Mouse (Mus musculus): ENCODE measurements around the gene Gm2174.

Gm2174 gene

DNA sequence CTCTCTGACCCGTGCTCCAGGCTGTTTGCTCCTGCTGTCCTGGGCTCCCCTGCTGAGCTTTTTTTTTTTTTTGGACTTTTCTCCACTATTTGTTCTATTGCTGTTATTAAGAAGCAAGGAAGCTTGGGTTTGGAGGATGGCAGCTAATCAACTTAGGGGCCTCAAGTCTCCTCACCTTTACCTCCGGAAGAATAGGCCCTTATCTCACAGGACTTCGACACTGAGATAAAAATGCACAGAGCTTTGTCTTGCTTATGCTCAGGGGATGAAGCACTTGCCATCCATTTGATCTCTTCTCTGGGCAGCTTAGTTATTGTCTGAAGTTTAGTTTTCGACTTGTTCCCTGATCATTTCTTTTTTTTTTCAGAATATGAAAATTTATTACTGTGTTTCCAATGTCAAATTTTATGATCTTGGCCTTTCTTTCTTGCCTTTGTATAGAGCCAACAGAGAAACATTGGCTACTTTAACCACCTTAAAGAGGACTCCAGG, at the start of gene Gm2174:
Gm2174 (plus strand) TSS at position 442 of the 492 bp plus-strand sequence.
- DNase-seq (ENCODE audit: low read depth, low spot score), result no peak

DNA sequence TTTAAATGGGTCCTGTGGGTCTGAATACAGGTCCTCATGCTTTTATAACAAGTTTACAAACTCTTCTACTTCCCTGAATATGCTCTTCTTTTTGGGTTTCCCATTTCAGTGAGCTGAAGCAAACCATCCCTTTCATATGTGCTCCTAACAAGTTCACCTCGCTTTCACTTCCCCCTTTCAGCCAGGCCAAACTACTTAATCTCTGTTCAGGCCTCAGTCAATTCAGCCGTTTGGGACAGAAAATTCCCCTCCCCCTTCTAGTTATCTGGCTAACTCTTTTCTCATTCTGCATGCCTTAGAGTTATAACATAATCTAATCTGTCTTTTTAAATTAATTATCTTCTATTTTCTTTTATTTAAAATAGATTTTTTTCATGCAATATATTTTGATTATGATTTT, 43.1 kb upstream of the Gm2174 start:
- no peak for DNase-seq (ENCODE audit: low read depth, low spot score)

DNA sequence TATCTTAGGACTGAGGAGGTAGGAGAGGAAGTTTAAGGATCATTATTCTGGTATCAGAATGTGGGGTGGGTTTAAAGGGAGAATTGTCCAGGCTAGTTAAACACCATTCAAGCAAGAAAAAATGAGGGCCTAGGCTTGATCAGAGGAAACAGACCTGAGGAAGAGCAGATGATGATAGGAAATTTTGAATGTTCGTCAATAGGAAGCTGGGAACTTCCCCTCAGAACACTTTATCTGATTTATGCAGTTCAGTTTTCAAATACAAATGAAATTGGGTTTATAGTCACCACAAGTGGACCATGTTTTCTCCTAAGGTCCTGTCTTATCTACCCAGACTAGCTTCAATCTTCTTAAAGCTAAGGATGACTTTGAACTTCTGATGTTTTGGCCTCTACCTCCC, 42.3 kb upstream of the Gm2174 start:
- DNase-seq (ENCODE audit: low read depth, low spot score), result no peak

DNA sequence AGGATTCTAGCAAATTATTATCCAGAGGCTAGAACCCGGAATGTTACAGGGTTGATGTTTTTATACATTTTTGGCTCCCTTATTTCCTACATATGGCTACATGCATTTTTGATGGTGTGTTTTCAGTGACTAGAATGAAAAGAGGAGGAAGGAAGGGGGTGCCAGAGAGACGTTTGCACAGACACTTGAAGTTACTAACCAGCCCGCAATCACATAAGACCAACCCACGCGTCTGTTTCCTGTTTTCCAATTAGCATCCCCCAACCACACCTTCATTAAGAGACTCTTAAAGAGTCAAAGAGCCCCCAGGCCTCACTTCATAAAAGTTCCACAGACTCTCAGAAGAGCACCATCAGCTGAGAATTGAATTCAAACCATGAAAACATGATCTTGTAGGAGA, 41.6 kb upstream of the Gm2174 start:
- DNase-seq (ENCODE audit: low read depth, low spot score), result no peak

DNA sequence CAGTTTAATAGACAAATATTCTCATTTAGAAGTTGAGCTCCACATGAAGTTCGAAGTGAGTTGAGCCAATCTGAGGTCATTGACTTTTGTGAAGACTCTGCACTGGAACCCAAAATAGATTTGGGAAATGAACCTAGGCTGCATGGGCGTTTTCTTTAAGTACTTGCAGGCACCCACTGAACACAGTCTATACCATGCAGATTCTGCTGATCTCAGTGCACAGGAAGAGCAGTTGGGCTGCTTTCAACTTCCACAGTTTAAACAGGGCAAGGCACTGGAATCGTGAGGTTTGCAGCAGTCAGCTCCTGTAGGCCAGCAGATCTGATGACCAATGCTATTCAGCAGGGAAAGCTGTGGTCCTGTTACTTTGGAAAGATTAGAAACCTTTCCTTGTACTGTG, 31.5 kb upstream of the Gm2174 start:
- DNase-seq (ENCODE audit: low read depth, low spot score), result no peak

DNA sequence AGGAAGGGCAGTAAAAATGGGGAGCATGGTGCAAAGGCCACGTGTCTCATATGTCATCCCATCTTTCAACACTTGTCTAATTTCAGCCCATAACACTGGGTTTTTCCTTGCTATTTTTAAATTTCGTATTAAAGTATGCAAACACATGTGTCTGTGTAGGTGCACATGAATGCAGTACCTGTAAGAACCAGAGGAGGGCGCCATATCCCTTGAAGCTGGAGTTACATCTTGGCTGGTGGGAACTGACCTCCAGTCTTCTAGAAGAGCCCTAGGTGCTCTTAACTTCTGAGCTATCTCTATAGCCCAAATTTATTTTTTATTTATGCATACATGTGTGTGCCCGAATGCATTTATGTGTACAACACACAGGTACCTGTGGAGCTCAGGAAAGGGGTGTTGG, 30.2 kb upstream of the Gm2174 start:
- no peak for DNase-seq (ENCODE audit: low read depth, low spot score)

DNA sequence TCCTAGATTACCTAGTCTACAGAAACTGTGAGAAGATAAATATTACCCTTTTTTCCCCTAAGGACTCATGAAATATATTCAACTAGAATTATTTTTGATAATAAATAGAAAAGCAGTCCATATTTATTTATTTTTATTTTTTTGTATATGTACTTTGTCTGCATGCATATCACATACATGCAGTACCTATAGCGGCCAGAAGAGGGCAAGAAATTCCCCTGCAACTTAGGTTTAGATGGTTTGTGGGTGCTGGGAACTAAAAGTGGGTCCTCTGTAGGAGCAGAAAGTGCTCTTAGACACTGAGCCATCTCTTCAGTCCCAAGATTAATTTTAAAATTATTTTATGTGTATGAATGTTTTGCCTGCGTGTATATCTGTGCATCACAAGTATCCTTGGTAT, 17.2 kb upstream of the Gm2174 start:
- DNase-seq (ENCODE audit: low read depth, low spot score), result no peak

DNA sequence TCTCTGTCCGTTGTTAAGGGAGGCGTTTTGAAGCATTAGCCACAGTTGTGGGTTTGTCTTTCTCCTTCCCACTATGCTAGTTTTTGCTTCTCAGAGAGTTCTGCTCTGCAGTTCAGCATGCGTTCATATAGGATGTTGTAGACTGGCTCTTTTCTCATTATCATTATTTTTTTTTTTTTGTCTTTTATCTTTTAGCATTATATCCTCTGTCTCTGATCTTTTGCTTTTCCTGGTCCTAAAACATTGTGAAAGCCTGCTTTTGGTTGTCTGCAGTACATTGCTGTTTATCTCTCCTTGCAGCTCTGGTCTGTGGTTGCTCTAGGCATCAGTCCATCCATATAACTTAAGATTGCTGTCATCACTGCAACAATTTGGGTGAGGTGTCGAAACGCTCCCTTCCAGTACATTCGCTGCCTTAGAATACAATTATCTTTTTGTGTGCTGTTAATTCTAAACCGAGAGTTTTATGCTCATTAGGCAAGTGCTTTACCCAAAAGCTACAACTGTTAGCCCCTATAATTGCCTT, 11.9 kb upstream of the Gm2174 start:
- DNase-seq (ENCODE audit: low read depth, low spot score), result no peak

DNA sequence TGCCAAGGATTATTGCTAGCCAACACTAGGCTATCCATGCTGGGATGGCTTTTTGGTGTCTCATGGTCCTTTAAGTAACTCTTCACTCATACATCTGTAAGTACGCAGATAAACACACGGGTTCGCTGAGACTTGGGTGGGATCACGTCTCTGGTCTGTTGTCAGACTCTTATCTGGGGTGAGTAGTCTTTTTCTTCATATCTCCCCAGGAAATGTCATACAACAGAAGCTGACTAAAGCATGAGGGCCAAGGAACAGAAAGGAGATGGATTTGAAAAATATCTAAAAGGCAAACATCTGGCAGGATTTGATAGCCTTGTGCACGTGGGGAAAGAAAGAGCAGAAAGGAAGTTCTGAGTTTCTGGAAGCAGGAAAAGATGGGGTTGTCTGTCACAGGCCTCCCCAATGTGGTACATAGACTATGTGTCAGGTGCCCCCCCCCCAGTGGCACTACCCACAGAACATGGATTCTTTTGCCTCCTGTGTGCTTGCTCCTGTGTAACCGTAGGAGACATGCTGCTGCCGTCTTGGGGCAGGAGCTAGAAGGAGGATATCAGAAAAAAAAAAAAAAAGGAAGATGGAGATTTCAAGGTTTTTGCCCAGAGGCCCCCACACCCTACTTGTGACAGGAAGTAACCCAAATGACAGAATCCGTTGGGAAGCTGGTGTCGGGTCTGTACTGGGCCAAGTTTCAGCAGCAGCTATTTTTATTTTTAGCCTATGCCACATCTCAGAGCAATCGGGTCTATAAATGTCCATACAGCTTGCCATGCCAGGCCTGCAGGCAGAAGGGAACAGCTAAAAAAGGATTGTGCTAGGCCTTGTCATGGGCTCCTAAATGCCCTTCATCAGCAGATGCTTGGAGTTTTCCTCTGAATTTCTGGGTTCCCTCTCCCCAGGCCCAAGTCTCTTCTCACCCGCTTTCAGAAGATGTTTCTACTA, 1.0 kb upstream of the Gm2174 start:
- no peak for DNase-seq (ENCODE audit: low read depth, low spot score)

DNA sequence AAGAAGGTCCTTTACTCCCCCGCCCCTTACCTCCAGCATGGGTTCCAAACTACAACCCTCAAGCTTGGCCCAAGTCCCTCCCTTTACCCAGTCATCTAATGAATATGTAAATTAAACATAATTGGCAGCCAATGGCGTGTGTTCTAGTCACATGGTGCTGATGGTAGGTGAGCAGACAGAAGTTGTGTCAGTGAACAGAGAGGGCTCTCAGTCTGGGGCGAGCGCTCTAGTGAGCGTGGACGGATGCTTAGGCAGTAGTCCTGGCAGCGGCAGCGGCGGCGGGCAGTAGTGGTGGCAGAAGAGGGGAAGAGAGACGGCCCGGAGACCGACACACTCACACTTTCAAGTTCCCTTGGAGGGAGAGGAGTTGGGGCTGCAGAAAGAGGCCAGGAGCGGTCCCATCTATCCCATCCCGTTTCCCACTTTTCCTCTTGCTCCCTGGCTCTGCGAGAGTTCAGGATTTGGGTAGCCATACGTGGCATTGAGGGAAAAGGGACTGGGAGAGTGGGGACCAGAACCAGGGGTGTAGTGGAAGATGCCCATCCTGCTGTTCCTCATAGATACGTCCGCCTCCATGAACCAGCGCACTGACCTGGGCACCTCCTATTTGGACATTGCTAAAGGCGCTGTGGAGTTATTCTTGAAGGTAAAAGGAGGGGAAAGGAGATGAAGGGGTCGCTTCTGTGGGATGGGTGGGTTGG, 7.1 kb downstream of the Gm2174 start, which contains the start of gene Ints6l:
Ints6l (plus strand) TSS at position 187 of the 701 bp plus-strand sequence.
- peak; percentile 44 for DNase-seq (ENCODE audit: low read depth, low spot score)

DNA sequence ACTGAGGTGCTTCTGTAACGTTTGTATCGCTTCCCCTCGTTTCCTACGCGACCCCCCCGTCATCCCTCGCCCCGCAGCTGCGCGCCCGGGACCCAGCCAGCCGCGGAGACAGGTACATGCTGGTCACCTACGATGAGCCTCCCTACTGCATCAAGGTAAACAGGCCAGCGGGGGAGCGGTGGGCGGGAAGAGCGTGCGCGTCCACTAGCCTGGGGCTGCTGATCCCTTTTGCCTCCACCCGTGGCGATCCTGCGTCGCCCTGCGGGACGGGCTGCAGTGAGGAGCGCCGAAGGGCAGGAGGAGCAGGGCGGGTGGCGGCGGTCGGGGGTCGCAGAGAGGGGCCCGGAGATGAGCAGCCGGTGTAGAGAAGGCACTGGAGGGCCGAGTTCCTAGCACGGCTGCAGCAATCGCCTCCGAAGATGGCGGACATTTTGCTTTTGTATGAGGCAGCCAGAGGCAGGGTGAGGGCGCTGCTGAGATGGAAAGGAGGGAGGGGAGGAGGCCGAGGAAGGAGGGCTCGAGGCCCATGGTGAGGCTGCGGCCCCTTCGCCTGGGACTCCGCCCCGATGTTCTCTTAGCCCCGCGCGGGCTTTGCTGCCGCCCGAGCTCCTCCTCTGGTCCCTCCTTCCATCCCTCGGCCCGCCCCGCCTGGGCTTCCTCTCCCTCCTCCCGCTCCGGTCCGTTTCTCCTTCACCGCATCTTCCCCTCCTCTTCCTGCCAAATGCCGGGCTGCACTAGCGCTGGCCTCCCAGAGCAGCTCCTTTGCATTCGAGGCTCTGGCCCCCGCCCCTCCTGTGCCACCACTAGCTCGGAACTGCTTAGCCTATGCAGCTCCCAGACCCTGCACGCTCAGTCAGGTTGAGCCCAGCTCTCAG, 7.8 kb downstream of the Gm2174 start:
- peak; percentile 61 for DNase-seq (ENCODE audit: low read depth, low spot score)

DNA sequence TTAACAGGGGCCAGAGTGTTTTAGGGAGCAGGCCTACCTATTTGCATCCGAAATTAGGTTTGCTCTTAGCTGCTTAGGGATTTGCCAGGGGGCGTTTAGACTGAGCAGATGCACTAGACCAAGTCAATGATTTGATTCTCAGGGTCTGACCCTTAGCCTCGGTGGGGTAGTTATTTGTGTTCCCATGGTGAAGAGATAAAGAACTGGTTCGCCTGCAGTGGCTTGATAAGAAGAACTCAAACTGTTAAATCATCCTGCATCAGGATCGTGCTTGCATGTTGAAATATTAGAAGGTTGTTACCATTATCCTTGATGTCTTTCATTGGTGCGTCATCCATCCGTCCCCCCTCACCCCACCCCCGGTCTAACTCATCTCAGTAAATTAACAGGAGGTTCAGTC, 8.6 kb downstream of the Gm2174 start:
- no peak for DNase-seq (ENCODE audit: low read depth, low spot score)

DNA sequence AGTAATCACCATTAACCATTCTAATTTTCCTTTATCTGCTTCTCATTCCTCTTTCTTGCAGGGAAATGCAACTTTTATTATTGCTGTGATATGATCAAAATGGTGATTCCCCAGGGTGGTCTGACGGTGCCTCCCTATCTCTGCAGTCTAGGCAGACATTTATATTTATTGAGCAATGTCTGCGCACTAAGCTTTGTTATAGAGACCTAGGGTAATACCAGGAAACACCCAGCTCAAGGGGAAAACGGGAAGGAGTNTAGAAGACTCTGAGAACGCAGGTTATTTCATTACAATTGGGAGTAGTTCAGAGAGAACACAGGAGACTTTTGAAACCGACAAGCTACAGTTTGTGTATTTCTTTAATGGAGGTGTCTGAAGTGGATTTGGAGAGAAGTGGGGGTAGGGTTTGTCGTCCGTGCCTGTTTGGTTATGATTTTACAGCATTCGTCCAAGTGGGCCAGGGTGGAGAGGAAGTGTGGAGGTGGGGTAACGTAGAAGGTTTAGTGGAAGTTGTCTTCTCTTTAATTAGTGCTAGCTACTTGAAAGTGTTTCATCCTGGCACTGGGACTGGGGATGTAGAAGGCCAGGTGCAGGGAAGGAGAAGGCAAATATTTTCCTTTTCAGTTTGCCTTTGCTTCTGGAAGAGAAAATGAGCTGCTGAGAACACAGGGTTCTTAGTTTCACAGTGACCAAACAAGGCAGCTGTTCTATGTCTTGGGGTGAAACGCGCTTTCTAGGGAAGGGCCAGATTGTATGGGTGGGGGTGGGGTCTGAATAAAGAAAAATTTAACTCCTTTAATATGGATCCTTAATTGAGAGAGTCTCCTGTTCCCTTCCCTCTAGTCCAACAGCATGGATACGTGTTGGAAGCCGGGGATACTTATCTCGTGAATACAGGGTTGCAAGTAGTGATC, 14.5 kb downstream of the Gm2174 start:
- DNase-seq (ENCODE audit: low read depth, low spot score), result no peak

DNA sequence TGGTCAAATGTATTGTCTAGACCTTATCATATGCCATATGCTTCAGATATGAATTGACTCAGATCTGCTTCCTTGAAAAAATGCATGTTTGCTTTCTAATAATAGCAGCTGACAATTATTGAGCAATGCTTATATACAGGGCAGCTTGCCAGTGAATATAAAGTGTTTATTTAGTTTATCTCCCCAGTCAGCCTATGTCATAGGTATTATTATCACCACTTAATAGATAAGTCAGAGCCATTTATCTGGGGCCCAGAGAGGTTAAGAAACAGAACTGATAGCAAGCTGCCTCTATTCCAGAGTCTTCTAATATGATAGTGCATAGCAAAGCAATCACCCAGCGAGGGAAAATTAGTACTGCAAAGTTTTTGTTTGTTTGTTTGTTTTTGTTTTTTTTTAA, 17.1 kb downstream of the Gm2174 start:
- no peak for DNase-seq (ENCODE audit: low read depth, low spot score)

DNA sequence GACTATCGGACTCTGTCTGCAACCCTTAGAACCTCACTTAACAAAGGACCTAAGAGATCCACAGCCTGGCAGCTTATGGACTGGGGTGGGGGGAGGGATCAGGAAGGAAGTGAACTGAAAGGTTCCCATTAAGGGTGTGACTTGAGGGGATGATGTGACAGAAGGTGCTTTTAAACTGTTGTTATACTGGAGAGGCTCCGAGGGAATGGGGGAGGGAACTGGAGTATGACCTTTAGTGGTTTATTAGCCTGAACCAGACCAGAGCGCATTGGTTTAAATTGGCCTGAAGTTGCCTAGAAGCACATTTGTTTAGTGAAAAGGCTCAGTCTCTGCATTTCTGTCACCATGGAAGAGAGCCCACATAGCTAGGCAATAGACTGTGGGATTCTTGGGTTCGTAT, 19.9 kb downstream of the Gm2174 start:
- no peak for DNase-seq (ENCODE audit: low read depth, low spot score)

DNA sequence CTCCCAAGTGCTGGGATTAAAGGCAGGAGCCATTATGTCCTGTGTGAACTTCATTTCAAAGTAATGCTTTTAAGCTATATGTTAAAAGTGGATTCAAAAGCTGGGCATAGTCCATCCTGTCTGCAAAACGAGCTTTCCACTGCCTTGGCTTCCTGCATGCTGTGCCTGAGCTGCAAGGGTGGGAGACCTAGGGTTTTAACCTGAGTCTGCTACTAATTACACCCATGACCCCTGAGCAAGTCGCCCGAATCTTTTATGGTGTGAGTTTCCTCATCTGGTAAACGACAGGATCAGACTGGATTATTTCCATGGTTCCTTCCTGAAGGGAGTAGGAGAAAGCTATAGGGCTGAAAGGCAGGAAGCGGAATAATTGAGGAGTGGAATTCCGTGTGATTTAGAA, 20.7 kb downstream of the Gm2174 start:
- no peak for DNase-seq (ENCODE audit: low read depth, low spot score)

DNA sequence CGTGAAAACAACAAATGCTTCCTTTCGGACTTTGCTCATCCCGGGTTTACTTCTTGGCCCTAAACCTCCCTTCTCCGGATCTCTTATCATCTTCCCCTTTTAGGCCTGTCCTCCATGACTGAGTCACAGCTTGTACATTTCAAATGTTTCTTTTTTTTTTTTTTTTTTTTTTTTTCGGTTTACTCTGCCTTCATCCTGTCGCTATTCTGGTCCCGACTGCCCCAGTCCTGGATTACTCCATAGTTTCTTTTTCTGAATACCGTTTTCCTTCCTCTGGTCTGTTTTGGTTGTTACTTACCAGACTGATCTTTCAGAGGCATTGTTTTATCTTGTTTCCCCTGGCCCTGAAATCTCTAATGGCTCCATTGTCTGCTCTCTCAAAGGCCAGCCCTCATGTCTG, 26.3 kb downstream of the Gm2174 start:
- DNase-seq (ENCODE audit: low read depth, low spot score), result no peak

DNA sequence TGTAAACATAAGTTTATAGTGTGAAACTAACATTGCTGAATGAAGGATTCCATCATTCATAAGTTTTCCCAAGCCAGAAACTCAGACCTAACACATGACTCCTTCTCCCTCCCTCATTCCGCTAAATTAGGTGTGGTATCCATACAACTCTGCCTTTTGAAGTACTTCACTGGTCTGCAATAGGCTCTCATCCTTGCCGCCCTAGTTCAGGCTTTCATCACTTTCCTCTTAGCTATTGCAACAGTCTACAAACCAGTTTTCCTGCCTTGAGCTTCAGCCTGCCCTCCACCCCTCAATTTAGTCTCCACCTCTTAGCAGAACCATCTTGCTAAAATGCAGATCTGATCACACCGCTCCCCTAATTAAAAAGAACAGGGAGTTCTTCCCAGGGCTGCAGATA, 29.8 kb downstream of the Gm2174 start:
- DNase-seq (ENCODE audit: low read depth, low spot score), result no peak

DNA sequence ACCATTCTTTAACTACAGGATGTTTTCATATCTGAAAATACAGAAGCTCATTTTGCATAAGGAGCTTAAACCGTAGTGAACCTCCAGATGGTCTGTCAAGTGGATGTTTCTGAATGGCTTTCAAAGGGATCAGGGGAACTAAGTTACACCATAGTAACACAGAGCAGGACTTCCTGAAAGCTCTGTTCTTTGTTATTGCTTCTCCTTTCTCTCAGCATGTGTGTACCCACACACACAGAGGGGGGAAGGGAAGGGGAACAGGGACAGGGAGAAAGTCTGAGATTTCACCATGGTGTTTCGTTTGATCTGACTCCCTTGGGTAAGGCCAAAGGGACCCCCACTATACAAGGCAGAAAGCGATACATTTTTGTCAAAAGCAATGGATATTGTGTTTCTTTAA, 34.1 kb downstream of the Gm2174 start:
- no peak for DNase-seq (ENCODE audit: low read depth, low spot score)

DNA sequence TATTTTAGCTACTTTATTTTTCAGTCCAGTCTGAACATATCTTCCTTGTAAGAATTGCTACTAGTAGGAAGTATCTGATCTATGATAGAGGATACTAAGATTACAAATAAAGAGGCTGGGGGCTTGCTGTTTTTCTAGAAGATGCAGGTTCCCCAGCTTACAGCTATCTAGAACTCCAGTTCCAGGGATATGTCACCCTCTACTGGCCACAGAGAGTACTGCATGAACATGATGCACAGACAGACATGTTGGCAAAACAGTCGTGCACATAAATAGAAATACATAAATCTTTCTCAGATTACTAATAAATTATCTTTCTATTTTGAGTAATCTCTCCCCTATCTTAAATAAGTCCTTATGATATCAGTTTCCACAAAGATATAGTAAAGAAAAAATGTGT, 42.0 kb downstream of the Gm2174 start:
- peak; percentile 50 for DNase-seq (ENCODE audit: low read depth, low spot score)
